Mouse (Mus musculus): ENCODE results near the gene Phykpl. TPM values are rescaled to one million over a fixed set of nuclear protein-coding genes. Genes with fewer than 3 reads are reported as not detected.

The Phykpl gene
- total RNA-seq, 2 experiments from 2014 or later, result 7.8 to 8.2 TPM

- no peak; the same call in 1 of the 2 replicates for TF ChIP-seq CTCF (IDR thresholded peaks at IDR 0.05)
- Histone ChIP-seq H3K4me3 (no peak overlapping the region), H3K27ac (no peak overlapping the region)
- intact Hi-C loops (cut with DNase I), result no loop called here
- DNase-seq (ENCODE audit: extremely low spot score in 1 of 2, low spot score in 2 of 2), result no peak
Observed at GRCm38 (mm10) chr11:51588833-51589232, 4.3 kb downstream of the Phykpl start.

GRCm38 (mm10) chr11:51590002-51590401 lies 5.4 kb downstream of the Phykpl start:
- Histone ChIP-seq H3K27ac (no peak overlapping the region), H3K4me3 (no peak overlapping the region)
- TF ChIP-seq CTCF (IDR thresholded peaks at IDR 0.05), result no peak
- intact Hi-C loops (cut with DNase I), result no loop called here
- no peak for DNase-seq (ENCODE audit: extremely low spot score in 1 of 2, low spot score in 2 of 2)

- Histone ChIP-seq H3K4me3 (no peak overlapping the region), H3K27ac (no peak overlapping the region)
- no peak for DNase-seq (ENCODE audit: extremely low spot score in 1 of 2, low spot score in 2 of 2)
- intact Hi-C loops (cut with DNase I), result no loop called here
- TF ChIP-seq CTCF (IDR thresholded peaks at IDR 0.05), result no peak
Observed at GRCm38 (mm10) chr11:51591168-51591567, 6.6 kb downstream of the Phykpl start.

DNA sequence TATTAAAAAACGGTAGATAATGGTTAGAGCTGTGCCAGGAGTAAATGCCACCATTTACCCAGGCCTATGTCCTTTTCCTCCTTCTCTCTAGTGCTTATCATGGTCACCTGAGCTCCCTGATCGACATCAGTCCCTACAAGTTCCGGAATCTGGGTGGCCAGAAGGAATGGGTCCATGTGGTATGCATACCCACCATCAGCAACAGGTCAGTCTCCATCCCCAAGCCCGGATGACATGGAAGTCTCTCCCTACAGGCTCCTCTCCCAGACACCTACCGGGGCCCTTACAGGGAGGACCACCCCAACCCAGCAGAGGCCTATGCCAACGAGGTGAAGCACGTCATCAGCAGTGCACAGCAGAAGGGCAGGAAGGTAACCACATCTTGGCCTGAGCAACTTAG lies 7.4 kb downstream of the Phykpl start:
- no peak overlapping the region for H3K27ac ChIP-seq
- no peak for DNase-seq (ENCODE audit: extremely low spot score in 1 of 2, low spot score in 2 of 2)
- intact Hi-C loops (cut with DNase I), result no loop called here
- TF ChIP-seq CTCF (IDR thresholded peaks at IDR 0.05), result no peak
- no peak overlapping the region for H3K4me3 ChIP-seq

DNA sequence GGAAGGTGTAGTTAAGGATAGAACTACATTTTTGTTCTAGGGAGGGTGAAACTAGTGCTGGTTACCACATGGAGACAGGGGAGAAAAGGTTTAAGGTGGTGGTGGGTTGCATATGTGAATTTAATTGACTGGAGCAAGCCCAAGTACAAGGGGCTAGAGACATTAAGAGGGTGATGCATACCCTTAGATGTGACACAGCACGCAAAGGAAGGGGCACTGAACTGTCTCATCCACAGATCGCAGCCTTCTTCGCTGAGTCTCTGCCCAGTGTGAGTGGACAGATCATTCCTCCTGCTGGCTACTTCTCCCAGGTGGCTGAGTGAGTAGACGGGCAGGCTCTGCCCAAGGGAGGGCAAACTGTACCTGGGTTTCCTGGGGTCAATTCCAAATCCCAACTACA lies 8.8 kb downstream of the Phykpl start:
- DNase-seq (ENCODE audit: extremely low spot score in 1 of 2, low spot score in 2 of 2), result no peak
- Histone ChIP-seq H3K4me3 (no peak overlapping the region), H3K27ac (no peak overlapping the region)
- TF ChIP-seq CTCF (IDR thresholded peaks at IDR 0.05), result no peak
- intact Hi-C loops (cut with DNase I), result no loop called here

DNA sequence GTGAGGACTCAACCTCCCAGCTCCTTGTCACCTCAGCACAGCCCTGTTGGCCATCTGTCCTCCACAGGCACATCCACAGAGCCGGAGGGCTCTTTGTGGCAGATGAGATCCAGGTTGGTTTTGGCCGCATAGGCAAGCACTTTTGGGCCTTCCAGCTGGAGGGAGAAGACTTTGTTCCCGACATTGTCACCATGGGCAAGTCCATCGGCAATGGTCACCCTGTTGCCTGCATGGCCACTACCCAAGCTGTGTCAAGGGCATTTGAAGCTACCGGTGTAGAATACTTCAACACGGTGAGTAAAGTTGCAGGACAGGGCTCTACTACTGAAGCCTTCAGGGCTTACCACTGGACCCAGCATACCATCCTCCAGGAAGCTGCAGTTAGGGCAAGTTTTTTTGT lies 9.3 kb downstream of the Phykpl start:
- Histone ChIP-seq H3K27ac (no peak overlapping the region), H3K4me3 (no peak overlapping the region)
- no peak for TF ChIP-seq CTCF (IDR thresholded peaks at IDR 0.05)
- DNase-seq (ENCODE audit: extremely low spot score in 1 of 2, low spot score in 2 of 2), result no peak
- intact Hi-C loops (cut with DNase I), result no loop called here

DNA sequence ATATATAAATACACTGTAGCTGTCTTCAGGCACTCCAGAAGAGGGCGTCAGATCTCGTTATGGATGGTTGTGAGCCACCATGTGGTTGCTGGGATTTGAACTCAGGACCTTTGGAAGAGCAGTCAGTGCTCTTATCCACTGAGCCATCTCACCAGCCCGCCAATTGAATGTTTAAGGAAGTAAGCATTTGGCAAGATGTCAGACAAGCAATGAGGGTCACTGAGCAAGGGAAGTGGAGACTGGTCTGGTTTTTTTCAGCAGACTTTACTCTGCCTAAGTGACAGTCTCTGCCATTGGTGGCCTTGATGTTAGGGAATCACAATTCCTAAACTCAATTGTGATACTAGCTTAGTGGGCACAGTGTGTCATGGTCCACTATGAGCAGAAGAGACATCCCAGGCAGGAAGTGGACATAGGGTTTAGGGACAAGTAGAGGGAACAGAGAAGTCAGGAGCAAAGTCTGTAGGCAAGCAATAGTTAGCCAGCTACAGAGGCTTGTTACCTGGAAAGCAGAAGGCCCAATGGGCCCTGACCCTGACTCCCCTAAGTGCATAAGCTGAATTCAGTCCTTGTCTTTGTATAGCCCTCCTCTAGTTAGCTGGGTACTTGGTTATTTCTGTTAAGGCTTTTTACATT lies 10.3 kb downstream of the Phykpl start:
- Histone ChIP-seq H3K27ac (no peak overlapping the region), H3K4me3 (no peak overlapping the region)
- no peak for DNase-seq (ENCODE audit: extremely low spot score in 1 of 2, low spot score in 2 of 2)
- intact Hi-C loops (cut with DNase I), result no loop called here
- TF ChIP-seq CTCF (IDR thresholded peaks at IDR 0.05), result no peak

GRCm38 (mm10) chr11:51595459-51596083 lies 11.0 kb downstream of the Phykpl start:
- intact Hi-C loops (cut with DNase I), result no loop called here
- no peak for TF ChIP-seq CTCF (IDR thresholded peaks at IDR 0.05)
- DNase-seq (ENCODE audit: extremely low spot score in 1 of 2, low spot score in 2 of 2), result no peak

GRCm38 (mm10) chr11:51597553-51597952 lies 13.0 kb downstream of the Phykpl start:
- intact Hi-C loops (cut with DNase I), result no loop called here
- no peak for DNase-seq (ENCODE audit: extremely low spot score in 1 of 2, low spot score in 2 of 2)
- TF ChIP-seq CTCF (IDR thresholded peaks at IDR 0.05), result no peak
- no peak overlapping the region for H3K4me3 ChIP-seq
- no peak overlapping the region for H3K27ac ChIP-seq

More at GRCm38 (mm10) chr11:51595459-51596083, 11.0 kb downstream of the Phykpl start:
- no peak overlapping the region for H3K27ac ChIP-seq
- H3K4me3 ChIP-seq, result no peak overlapping the region

DNA sequence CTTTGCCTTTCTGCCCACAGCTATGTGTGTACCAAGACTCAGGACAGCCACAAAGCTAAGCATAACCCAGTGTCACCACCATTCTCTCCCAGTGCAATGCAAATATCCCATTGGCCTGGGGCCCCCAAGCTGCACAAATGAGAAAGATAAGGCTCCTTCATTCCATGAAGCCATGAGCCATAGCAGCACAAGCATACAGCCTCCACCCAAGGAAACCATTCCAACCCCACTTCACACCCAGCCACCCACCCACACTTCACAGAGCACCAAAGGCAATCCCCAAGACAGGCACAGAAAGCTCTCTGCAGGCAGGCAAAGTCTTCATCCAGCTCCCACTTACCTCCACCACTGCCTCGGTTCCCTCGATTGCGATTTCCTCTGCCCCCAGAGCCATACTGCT lies 17.7 kb downstream of the Phykpl start:
- TF ChIP-seq CTCF (IDR thresholded peaks at IDR 0.05), result no peak
- no peak for DNase-seq (ENCODE audit: extremely low spot score in 1 of 2, low spot score in 2 of 2)
- H3K4me3 ChIP-seq, result no peak overlapping the region

DNA sequence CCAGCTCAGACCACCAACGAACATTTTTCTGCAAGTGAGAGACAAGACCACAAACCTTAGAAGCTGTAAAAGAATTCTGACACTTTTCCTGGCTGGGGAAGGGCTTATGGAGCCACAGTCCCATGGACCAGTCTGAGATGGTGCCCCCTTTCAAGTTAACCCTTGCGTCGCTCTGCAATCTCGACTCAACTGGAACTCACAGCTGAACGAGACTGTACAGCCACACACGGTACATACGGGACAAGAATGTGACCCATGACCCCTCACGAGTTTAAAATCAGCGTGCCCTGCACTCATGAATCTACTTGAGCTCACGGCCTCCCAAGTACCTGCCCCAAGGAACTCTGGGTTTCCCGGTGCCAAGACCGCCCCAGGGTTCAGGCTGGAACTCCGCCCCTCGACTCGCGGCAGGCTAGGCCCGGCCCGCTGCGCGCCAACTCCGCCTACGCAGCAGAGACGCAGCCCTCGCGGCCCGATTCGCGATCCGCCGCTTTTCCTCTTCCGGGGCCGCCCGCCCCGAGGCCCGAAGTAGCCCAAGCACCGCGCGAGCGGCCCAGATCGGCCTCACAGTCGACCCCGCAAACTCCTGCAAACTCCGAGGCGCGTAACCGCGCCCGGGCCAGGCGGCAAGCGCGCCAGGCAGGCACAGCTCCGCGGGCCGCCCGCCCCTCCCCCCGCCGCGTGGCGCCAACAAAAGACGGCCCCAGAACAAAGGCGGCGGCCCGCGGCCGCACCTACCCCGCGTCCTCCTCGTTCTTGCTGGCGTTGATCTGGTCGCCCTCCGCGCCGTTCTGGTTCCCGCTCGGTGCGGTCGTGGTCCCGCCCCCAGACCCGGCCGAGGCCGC lies 21.3 kb downstream of the Phykpl start:
- Histone ChIP-seq H3K27ac (peak overlapping the region; percentile 80), H3K4me3 (peak overlapping the region; percentile 66)
- TF ChIP-seq CTCF (IDR thresholded peaks at IDR 0.05), result no peak
- intact Hi-C loops (cut with DNase I), result no loop called here
- DNase-seq (ENCODE audit: extremely low spot score in 1 of 2, low spot score in 2 of 2), result peak; percentile 80 to 83

More for the DNA sequence above, 17.7 kb downstream of the Phykpl start:
- intact Hi-C loops (cut with DNase I), result no loop called here
- no peak overlapping the region for H3K27ac ChIP-seq

DNA sequence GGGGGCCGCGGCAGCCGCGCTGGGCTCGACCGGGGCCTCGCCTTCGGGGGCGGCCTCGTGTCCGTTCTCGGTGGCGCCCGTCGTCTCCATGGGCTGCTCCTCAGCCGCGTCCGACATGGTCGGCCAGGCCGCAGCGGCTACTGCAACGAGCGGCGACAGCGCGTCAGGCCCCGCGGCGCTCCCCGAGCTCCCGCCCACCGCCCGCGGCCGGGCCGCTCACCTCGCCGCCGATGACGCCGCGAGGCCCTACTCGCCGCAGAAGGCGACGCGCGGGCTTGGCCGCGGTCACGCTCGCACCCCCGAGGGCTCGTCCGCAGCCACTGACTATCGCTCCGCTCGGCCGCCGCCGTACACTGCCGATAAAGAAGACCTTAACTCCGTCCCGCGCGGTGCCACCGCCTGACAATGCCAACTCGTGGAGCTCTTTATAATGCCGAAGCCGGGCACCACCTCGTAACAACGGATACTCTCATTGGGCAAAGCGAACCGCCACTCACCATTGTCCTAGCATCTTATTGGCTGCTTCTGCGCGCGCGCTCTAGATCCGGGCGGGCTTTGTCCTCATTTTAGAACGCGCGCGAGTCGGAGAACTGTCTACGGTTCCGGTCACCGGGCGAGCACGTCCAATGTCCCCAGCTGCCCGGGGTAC lies 22.0 kb downstream of the Phykpl start, which contains the start of gene Hnrnpab:
TSS of gene Hnrnpab (minus strand) at position 401 of the 649 bp plus-strand sequence.
- intact Hi-C loops (cut with DNase I), result loop anchor here (1.0 kb wide), 1 partner anchor 13 kb away; the partner anchor contains the start of gene Nhp2
- no peak for TF ChIP-seq CTCF (IDR thresholded peaks at IDR 0.05)

More for the DNA sequence above, 22.0 kb downstream of the Phykpl start, which contains the start of gene Hnrnpab:
- H3K4me3 ChIP-seq, result peak within 1 kb of the TSS; percentile 66
- DNase-seq (ENCODE audit: extremely low spot score in 1 of 2, low spot score in 2 of 2), result peak; percentile 97
- peak within 1 kb of the TSS; percentile 80 for H3K27ac ChIP-seq

Measured in left cerebral cortex, adult 2 months (tissue).